Mouse (Mus musculus): ENCODE measurements around the gene Nav3. TPM values are rescaled to one million over a fixed set of nuclear protein-coding genes. Genes with fewer than 3 reads are reported as not detected.
"Not testable (repeated sequence)": the region's sequence is repeated elsewhere in the genome, so short reads cannot be mapped to it uniquely, and the experiment has no call there.

The Nav3 gene
- polyA plus RNA-seq, 1 experiment = 1.5 TPM

GRCm38 (mm10) chr10:110415624-110416023 lies 40.4 kb downstream of the Nav3 start:
- Histone ChIP-seq H3K4me1 (ENCODE audit: control insufficient read depth, insufficient read depth, insufficient read length, low read length) (no peaks in the 10 kb centered on the region), H3K4me3 (ENCODE audit: insufficient read depth, low read depth, low read length) (no peak overlapping the region), H3K27ac (replicated peaks; ENCODE audit: low read depth, low read length) (no peak overlapping the region)

GRCm38 (mm10) chr10:110413281-110413897 lies 42.6 kb downstream of the Nav3 start:
- Histone ChIP-seq H3K4me3 (ENCODE audit: insufficient read depth, low read depth, low read length) (no peak overlapping the region), H3K4me1 (ENCODE audit: control insufficient read depth, insufficient read depth, insufficient read length, low read length) (no peaks in the 10 kb centered on the region), H3K27ac (replicated peaks; ENCODE audit: low read depth, low read length) (no peak overlapping the region)

GRCm38 (mm10) chr10:110402950-110403349 lies 53.1 kb downstream of the Nav3 start:
- Histone ChIP-seq H3K4me1 (ENCODE audit: control insufficient read depth, insufficient read depth, insufficient read length, low read length) (no peaks in the 10 kb centered on the region), H3K4me3 (ENCODE audit: insufficient read depth, low read depth, low read length) (no peak overlapping the region), H3K27ac (replicated peaks; ENCODE audit: low read depth, low read length) (no peak overlapping the region)

GRCm38 (mm10) chr10:110400642-110401041 lies 55.4 kb downstream of the Nav3 start:
- H3K4me1 ChIP-seq (ENCODE audit: control insufficient read depth, insufficient read depth, insufficient read length, low read length) = no peaks in the 10 kb centered on the region
- H3K4me3 ChIP-seq (ENCODE audit: insufficient read depth, low read depth, low read length) = no peak overlapping the region
- no peak overlapping the region for H3K27ac ChIP-seq (replicated peaks; ENCODE audit: low read depth, low read length)

- Histone ChIP-seq H3K4me3 (ENCODE audit: insufficient read depth, low read depth, low read length) (no peak overlapping the region), H3K27ac (replicated peaks; ENCODE audit: low read depth, low read length) (no peak overlapping the region), H3K4me1 (ENCODE audit: control insufficient read depth, insufficient read depth, insufficient read length, low read length) (no peaks in the 10 kb centered on the region)
These were observed 57.4 kb downstream of the Nav3 start for GRCm38 (mm10) chr10:110398643-110399042.

- Histone ChIP-seq H3K27ac (replicated peaks; ENCODE audit: low read depth, low read length) (no peak overlapping the region), H3K4me3 (ENCODE audit: insufficient read depth, low read depth, low read length) (no peak overlapping the region), H3K4me1 (ENCODE audit: control insufficient read depth, insufficient read depth, insufficient read length, low read length) (no peaks in the 10 kb centered on the region)
These were observed 69.4 kb downstream of the Nav3 start for GRCm38 (mm10) chr10:110386476-110387197.

GRCm38 (mm10) chr10:110383506-110384229 lies 72.3 kb downstream of the Nav3 start:
- not testable (repeated sequence) for H3K4me3 ChIP-seq (ENCODE audit: insufficient read depth, low read depth, low read length); H3K27ac ChIP-seq (replicated peaks; ENCODE audit: low read depth, low read length); H3K4me1 ChIP-seq (ENCODE audit: control insufficient read depth, insufficient read depth, insufficient read length, low read length)

- H3K27ac ChIP-seq (replicated peaks; ENCODE audit: low read depth, low read length) = no peak overlapping the region
- no peaks in the 10 kb centered on the region for H3K4me1 ChIP-seq (ENCODE audit: control insufficient read depth, insufficient read depth, insufficient read length, low read length)
- no peak overlapping the region for H3K4me3 ChIP-seq (ENCODE audit: insufficient read depth, low read depth, low read length)
These were observed 75.2 kb downstream of the Nav3 start for GRCm38 (mm10) chr10:110380792-110381191.

- Histone ChIP-seq H3K27ac (replicated peaks; ENCODE audit: low read depth, low read length) (no peak overlapping the region), H3K4me1 (ENCODE audit: control insufficient read depth, insufficient read depth, insufficient read length, low read length) (no peaks in the 10 kb centered on the region), H3K4me3 (ENCODE audit: insufficient read depth, low read depth, low read length) (no peak overlapping the region)
These were observed 83.1 kb downstream of the Nav3 start for GRCm38 (mm10) chr10:110372724-110373455.

- H3K4me1 ChIP-seq (ENCODE audit: control insufficient read depth, insufficient read depth, insufficient read length, low read length) = no peaks in the 10 kb centered on the region
- no peak overlapping the region for H3K4me3 ChIP-seq (ENCODE audit: insufficient read depth, low read depth, low read length)
- H3K27ac ChIP-seq (replicated peaks; ENCODE audit: low read depth, low read length) = no peak overlapping the region
These were observed 103.9 kb downstream of the Nav3 start for GRCm38 (mm10) chr10:110352148-110352547.

- Histone ChIP-seq H3K4me3 (ENCODE audit: insufficient read depth, low read depth, low read length) (no peak overlapping the region), H3K4me1 (ENCODE audit: control insufficient read depth, insufficient read depth, insufficient read length, low read length) (no peaks in the 10 kb centered on the region), H3K27ac (replicated peaks; ENCODE audit: low read depth, low read length) (no peak overlapping the region)
These were observed 126.0 kb downstream of the Nav3 start for GRCm38 (mm10) chr10:110330030-110330429.

GRCm38 (mm10) chr10:110329629-110330028 lies 126.4 kb downstream of the Nav3 start:
- no peak overlapping the region for H3K4me3 ChIP-seq (ENCODE audit: insufficient read depth, low read depth, low read length)
- no peak overlapping the region for H3K27ac ChIP-seq (replicated peaks; ENCODE audit: low read depth, low read length)
- H3K4me1 ChIP-seq (ENCODE audit: control insufficient read depth, insufficient read depth, insufficient read length, low read length) = no peaks in the 10 kb centered on the region

GRCm38 (mm10) chr10:110322082-110322632 lies 133.8 kb downstream of the Nav3 start:
- H3K4me1 ChIP-seq (ENCODE audit: control insufficient read depth, insufficient read depth, insufficient read length, low read length) = no peaks in the 10 kb centered on the region
- no peak overlapping the region for H3K4me3 ChIP-seq (ENCODE audit: insufficient read depth, low read depth, low read length)
- no peak overlapping the region for H3K27ac ChIP-seq (replicated peaks; ENCODE audit: low read depth, low read length)

GRCm38 (mm10) chr10:110317275-110317674 lies 138.7 kb downstream of the Nav3 start:
- H3K4me1 ChIP-seq (ENCODE audit: control insufficient read depth, insufficient read depth, insufficient read length, low read length) = no peaks in the 10 kb centered on the region
- H3K4me3 ChIP-seq (ENCODE audit: insufficient read depth, low read depth, low read length) = no peak overlapping the region
- no peak overlapping the region for H3K27ac ChIP-seq (replicated peaks; ENCODE audit: low read depth, low read length)

- Histone ChIP-seq H3K4me1 (ENCODE audit: control insufficient read depth, insufficient read depth, insufficient read length, low read length) (no peaks in the 10 kb centered on the region), H3K27ac (replicated peaks; ENCODE audit: low read depth, low read length) (no peak overlapping the region), H3K4me3 (ENCODE audit: insufficient read depth, low read depth, low read length) (no peak overlapping the region)
These were observed 141.5 kb downstream of the Nav3 start for GRCm38 (mm10) chr10:110314525-110314924.

Measured in brown adipose tissue, adult 24 weeks (tissue).